Mouse (Mus musculus): ENCODE data around the gene Ccdc88c. TPM values are rescaled to one million over a fixed set of nuclear protein-coding genes. Genes with fewer than 3 reads are reported as not detected.
"Not testable (repeated sequence)": the region's sequence is repeated elsewhere in the genome, so short reads cannot be mapped to it uniquely, and the experiment has no call there.

Ccdc88c gene
- polyA plus RNA-seq, 1 experiment from 2014 or later: 8.4 TPM

DNA sequence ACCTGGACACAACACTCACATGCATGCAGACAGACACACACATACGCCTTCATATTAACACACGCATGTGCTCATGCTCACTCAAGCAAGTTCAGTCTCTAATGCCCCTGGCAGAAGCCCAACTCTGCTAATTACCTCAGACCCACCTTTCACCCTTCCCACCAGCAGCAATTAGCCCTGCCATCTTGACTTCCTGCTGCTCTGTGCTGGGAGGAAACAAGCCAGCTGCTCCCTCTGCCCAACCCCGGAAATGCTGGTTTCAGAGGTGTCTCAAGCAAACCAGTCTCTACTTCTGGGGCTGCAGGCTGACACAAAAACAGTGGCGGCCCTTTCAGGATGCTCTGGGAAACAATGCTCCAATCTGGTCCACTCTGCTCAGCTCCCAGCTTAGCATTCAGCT is 12.9 kb downstream of the Ccdc88c start:
- peak overlapping the region; percentile 46 for H3K4me2 ChIP-seq
- ATAC-seq: no peak
- peaks cover 15% of the 10 kb centered on the region for H3K36me3 ChIP-seq
- H3K9me3 ChIP-seq (replicated peaks): no peaks in the 10 kb centered on the region
- peak overlapping the region; percentile 50 for H3K9ac ChIP-seq
- peak overlapping the region; percentile 72 for H3K27ac ChIP-seq
- WGBS (ENCODE audit: insufficient replicate concordance): 39% methylated on average over 4 of the region's 4 CpGs
- H3K4me3 ChIP-seq: no peak overlapping the region
- H3K4me1 ChIP-seq: peaks cover 95% of the 10 kb centered on the region
- no peaks in the 10 kb centered on the region for H3K27me3 ChIP-seq (replicated peaks)

- no peaks in the 10 kb centered on the region for H3K9me3 ChIP-seq (replicated peaks)
- 33% methylated on average over 11 of the region's 11 CpGs for WGBS (ENCODE audit: insufficient replicate concordance)
- H3K4me2 ChIP-seq: peak overlapping the region; percentile 46
- no peak overlapping the region for H3K4me3 ChIP-seq
- H3K27ac ChIP-seq: peak overlapping the region; percentile 72
- H3K4me1 ChIP-seq: peaks cover 98% of the 10 kb centered on the region
- ATAC-seq: peak; percentile 73
- H3K27me3 ChIP-seq (replicated peaks): no peaks in the 10 kb centered on the region
- H3K36me3 ChIP-seq: peaks cover 7% of the 10 kb centered on the region
- H3K9ac ChIP-seq: peak overlapping the region; percentile 50; the same call in 1 of the 2 replicates
These were observed 13.7 kb downstream of the Ccdc88c start for GRCm38 (mm10) chr12:101015165-101015560.

DNA sequence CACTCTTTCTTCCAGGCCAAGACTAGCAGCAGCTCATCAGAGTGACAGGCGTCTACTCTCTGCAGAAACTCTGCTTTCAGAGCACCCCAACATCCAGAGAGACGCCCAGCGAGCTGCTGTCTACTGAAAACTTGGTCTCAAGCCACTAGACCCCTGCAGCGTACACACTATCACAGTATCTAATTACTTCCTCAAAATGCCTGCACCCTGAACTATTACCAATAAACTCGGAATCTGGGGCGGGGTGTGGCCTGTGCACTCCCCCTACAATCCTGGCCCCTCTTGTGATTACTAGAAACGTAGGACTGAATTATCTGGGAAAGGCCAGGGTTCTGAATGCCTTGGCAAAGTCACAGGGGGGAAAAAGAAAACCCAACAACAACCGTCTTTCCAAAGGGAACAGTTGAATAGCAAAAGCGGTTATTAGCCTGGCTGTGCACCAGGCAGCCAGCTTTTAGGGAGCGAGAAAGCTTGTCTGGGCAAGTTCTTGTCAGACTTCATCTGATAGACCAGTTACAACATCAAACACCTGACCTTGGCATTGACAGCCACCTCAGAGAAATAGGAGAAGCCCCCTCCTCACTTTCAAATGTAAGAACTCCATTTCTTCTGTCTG is 14.2 kb downstream of the Ccdc88c start:
- Histone ChIP-seq H3K4me2 (peak overlapping the region; percentile 46), H3K36me3 (peaks cover 2% of the 10 kb centered on the region), H3K4me1 (peaks cover 99% of the 10 kb centered on the region), H3K9ac (no peak overlapping the region), H3K27me3 (replicated peaks) (no peaks in the 10 kb centered on the region), H3K27ac (peak overlapping the region; percentile 28; the same call in 1 of the 2 replicates), H3K9me3 (replicated peaks) (no peaks in the 10 kb centered on the region), H3K4me3 (no peak overlapping the region)
- 46% methylated on average over 10 of the region's 10 CpGs for WGBS (ENCODE audit: insufficient replicate concordance)
- no peak for ATAC-seq

GRCm38 (mm10) chr12:101013668-101014067 is 15.2 kb downstream of the Ccdc88c start:
- not testable (repeated sequence) for H3K4me2 ChIP-seq; H3K27ac ChIP-seq; ATAC-seq; H3K4me3 ChIP-seq; H3K9ac ChIP-seq; H3K9me3 ChIP-seq (replicated peaks); H3K36me3 ChIP-seq; H3K27me3 ChIP-seq (replicated peaks)
- H3K4me1 ChIP-seq: peaks cover 99% of the 10 kb centered on the region
- 82% methylated on average over 9 of the region's 9 CpGs for WGBS (ENCODE audit: insufficient replicate concordance)

DNA sequence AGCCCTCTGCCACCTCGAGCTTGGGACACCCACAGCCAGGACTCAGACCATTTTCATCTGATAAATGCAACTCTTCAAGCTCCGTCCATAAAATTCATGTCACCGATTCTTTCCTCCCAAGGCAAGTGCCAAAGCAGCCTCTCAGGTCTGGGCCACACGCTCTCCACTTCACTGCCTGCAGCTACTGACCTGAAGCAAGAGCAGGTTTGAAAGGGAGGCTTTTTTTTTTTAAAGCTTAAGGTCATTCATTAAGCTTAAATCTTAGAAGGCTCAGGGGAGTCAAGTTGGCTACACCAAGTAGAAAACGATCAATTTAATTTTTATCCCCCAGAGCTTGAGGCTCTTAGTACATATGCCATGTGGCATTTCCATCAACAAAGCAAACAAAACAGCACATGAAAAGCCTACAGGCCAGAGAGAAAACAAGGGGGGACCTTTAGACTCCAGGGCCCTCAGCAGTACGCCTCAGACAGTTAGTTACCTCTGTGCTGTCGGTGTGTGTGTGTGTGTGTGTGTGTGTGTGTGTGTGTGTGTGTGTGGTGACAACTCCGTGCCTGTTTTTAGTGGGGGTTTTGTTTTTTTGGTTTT is 15.7 kb downstream of the Ccdc88c start:
- H3K9ac ChIP-seq: peak overlapping the region; percentile 12; the same call in 1 of the 2 replicates
- no peak overlapping the region for H3K4me3 ChIP-seq
- no peak overlapping the region for H3K4me2 ChIP-seq
- no peaks in the 10 kb centered on the region for H3K27me3 ChIP-seq (replicated peaks)
- no peak for ATAC-seq
- 68% methylated on average over 8 of the region's 8 CpGs for WGBS (ENCODE audit: insufficient replicate concordance)
- no peaks in the 10 kb centered on the region for H3K36me3 ChIP-seq
- H3K27ac ChIP-seq: no peak overlapping the region
- no peaks in the 10 kb centered on the region for H3K9me3 ChIP-seq (replicated peaks)
- H3K4me1 ChIP-seq: peaks cover 99% of the 10 kb centered on the region

DNA sequence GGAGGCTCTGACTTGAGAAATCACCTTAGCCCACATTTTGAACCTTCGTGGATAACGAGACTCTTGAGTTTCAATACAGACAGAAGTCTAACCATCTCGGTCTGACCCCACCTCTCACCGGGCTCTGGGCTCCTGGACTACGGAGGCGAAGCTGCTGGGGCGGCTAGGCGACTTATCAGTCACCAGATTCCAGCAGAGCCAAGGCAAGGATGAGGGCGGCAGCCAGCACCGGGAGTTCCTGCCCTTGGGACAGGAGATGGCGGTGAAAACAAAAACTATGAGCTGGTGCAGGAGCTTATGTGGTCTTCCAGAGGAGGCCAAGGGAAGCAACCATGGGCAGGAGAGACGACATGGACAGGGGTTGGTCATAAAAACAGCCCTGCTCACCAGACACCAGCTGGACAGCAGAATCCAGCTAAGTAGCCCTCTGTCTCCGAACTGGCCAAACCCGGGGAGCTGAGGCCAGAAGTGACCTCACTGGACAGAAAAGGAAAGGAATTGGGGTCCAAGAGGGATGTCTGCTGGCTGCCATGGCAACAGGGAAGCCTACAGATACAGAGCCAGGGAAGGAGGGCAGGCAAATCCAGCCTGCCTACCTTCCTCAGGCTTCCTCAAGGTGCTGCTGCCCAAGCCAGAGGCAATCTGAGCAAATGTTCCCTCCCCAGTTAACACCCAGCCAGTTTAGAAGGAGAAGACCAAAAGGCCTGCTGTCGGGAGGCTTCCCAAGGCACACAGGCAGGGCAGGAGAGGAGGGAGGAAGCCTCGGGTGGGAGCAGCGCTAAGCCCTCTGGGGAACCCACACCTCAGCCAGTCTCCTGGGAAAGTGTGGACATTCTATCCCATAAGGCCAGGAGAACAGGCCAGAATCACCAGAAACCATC is 16.4 kb downstream of the Ccdc88c start:
- Histone ChIP-seq H3K4me3 (no peak overlapping the region), H3K27ac (peak overlapping the region; percentile 17; the same call in 1 of the 2 replicates), H3K27me3 (replicated peaks) (no peaks in the 10 kb centered on the region), H3K9ac (peak overlapping the region; percentile 39), H3K4me1 (peaks cover 99% of the 10 kb centered on the region), H3K9me3 (replicated peaks) (no peaks in the 10 kb centered on the region), H3K4me2 (peak overlapping the region; percentile 42), H3K36me3 (no peaks in the 10 kb centered on the region)
- ATAC-seq: peak; percentile 29; the same call in 1 of the 2 replicates
- 34% methylated on average over 17 of the region's 17 CpGs for WGBS (ENCODE audit: insufficient replicate concordance)

DNA sequence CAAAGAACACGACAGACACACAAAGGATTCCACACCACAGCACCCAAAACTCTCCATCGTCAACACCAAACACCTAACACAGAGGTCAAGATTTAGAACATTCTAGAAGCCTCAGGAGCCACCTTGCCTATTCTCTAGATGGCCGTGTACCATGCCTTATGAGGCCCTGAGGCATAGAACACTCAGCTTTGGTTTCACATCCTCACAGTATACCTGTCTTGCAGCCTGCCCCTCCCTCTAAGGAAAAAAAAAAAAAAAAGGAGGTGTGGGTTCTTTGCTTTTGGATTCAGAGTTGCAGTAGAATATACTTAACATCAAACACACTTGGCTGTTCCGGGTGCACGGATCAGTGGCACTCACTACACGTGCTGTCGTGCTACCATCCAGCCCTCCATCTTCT is 17.8 kb downstream of the Ccdc88c start:
- peaks cover 97% of the 10 kb centered on the region for H3K4me1 ChIP-seq
- H3K9me3 ChIP-seq (replicated peaks): no peaks in the 10 kb centered on the region
- WGBS (ENCODE audit: insufficient replicate concordance): 84% methylated on average over 7 of the region's 7 CpGs
- H3K36me3 ChIP-seq: no peaks in the 10 kb centered on the region
- H3K27me3 ChIP-seq (replicated peaks): no peaks in the 10 kb centered on the region
- no peak for ATAC-seq
- peak overlapping the region; percentile 64; the same call in 1 of the 2 replicates for H3K27ac ChIP-seq
- H3K4me3 ChIP-seq: no peak overlapping the region
- no peak overlapping the region for H3K4me2 ChIP-seq
- no peak overlapping the region for H3K9ac ChIP-seq

- peak overlapping the region; percentile 51 for H3K4me2 ChIP-seq
- H3K27ac ChIP-seq: peak overlapping the region; percentile 64
- H3K9ac ChIP-seq: peak overlapping the region; percentile 49
- no peaks in the 10 kb centered on the region for H3K36me3 ChIP-seq
- peaks cover 97% of the 10 kb centered on the region for H3K4me1 ChIP-seq
- H3K9me3 ChIP-seq (replicated peaks): no peaks in the 10 kb centered on the region
- no peaks in the 10 kb centered on the region for H3K27me3 ChIP-seq (replicated peaks)
- no peak overlapping the region for H3K4me3 ChIP-seq
- WGBS (ENCODE audit: insufficient replicate concordance): 34% methylated on average over 10 of the region's 10 CpGs
- peak; percentile 66 for ATAC-seq
These were observed 18.5 kb downstream of the Ccdc88c start for GRCm38 (mm10) chr12:101010148-101010920.

DNA sequence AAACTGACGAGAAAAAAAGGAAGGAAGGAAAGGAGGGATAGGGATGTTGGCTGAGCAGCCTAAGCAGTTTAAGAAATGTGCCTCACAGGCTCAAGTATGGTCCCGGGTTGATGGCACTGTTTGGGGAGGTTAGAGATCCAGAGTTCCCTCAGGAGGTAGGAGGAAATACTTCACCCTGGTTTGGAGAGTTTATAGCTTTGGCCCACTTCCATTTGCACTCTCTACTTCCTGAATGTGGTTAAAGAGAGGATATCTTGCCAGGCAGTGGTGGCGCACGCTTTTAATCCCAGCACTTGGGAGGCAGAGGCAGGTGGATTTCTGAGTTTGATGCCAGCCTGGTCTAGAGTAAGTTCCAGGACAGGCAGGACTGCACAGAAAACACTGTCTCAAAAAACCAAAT is 19.6 kb downstream of the Ccdc88c start:
- H3K4me1 ChIP-seq: peaks cover 93% of the 10 kb centered on the region
- H3K4me2 ChIP-seq: no peak overlapping the region
- no peak overlapping the region for H3K4me3 ChIP-seq
- peak overlapping the region; percentile 64 for H3K27ac ChIP-seq
- H3K27me3 ChIP-seq (replicated peaks): no peaks in the 10 kb centered on the region
- H3K36me3 ChIP-seq: no peaks in the 10 kb centered on the region
- 66% methylated on average over 4 of the region's 4 CpGs for WGBS (ENCODE audit: insufficient replicate concordance)
- no peak overlapping the region for H3K9ac ChIP-seq
- ATAC-seq: no peak
- no peaks in the 10 kb centered on the region for H3K9me3 ChIP-seq (replicated peaks)

GRCm38 (mm10) chr12:101008648-101009047 is 20.2 kb downstream of the Ccdc88c start:
- H3K4me1 ChIP-seq: peaks cover 87% of the 10 kb centered on the region
- H3K9me3 ChIP-seq (replicated peaks): no peaks in the 10 kb centered on the region
- no peak overlapping the region for H3K27ac ChIP-seq
- no peak overlapping the region for H3K4me3 ChIP-seq
- peak overlapping the region; percentile 9 for H3K4me2 ChIP-seq
- WGBS (ENCODE audit: insufficient replicate concordance): 37% methylated on average over 4 of the region's 4 CpGs
- H3K9ac ChIP-seq: no peak overlapping the region
- H3K27me3 ChIP-seq (replicated peaks): no peaks in the 10 kb centered on the region
- ATAC-seq: peak; percentile 50; the same call in 1 of the 2 replicates
- no peaks in the 10 kb centered on the region for H3K36me3 ChIP-seq

DNA sequence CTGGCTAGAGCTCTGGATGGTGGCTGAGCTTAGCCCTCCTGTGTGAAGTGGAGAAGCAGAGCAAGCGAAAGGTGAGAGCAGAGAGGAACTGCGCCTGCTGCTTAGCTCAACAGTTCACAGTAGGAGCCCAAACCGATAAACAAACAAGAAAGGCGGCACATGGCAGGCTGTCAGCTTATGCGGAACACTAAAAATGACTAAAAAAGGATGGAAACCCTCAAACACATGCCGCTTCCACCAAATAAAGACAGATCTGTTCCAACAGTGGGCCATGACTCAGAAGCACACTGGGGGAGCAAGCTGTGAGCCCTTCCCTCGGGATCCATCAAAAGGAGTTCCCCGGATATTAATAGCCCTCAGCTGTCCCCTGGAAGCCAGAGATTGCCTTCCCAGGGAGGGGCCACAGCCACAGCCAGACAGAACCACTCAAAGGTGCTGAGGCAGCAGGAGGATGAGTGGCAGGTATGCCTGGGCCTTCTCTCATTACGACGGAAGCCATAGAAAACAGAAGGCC is 20.8 kb downstream of the Ccdc88c start:
- ATAC-seq: no peak
- Histone ChIP-seq H3K4me2 (peak overlapping the region; percentile 9; the same call in 1 of the 2 replicates), H3K27me3 (replicated peaks) (no peaks in the 10 kb centered on the region), H3K27ac (no peak overlapping the region; the same call in 1 of the 2 replicates), H3K9ac (peak overlapping the region; percentile 32), H3K36me3 (no peaks in the 10 kb centered on the region), H3K4me1 (peaks cover 84% of the 10 kb centered on the region), H3K4me3 (no peak overlapping the region), H3K9me3 (replicated peaks) (no peaks in the 10 kb centered on the region)
- 58% methylated on average over 10 of the region's 10 CpGs for WGBS (ENCODE audit: insufficient replicate concordance)

All from liver, embryonic 12.5 days (tissue).